Mouse (Mus musculus): ENCODE data around the gene Lrba.

GRCm38 (mm10) chr3:86206556-86206955, 17.9 kb upstream of the Lrba start:
- no peak for TF ChIP-seq CTCF (IDR thresholded peaks at IDR 0.05; ENCODE audit: low read depth)
- TF ChIP-seq EP300 (optimal IDR thresholded peaks at IDR 0.05) = no peak
